Mouse (Mus musculus) hindbrain, embryonic 10.5 days (tissue): ENCODE data around the gene Tnfrsf13b. TPM values are rescaled to one million over a fixed set of nuclear protein-coding genes. Genes with fewer than 3 reads are reported as not detected.
A peak's percentile ranks its signal among the peaks of the same experiment; 100 is the strongest.
"Not testable (repeated sequence)": the region's sequence is repeated elsewhere in the genome, so short reads cannot be mapped to it uniquely, and the experiment has no call there.

ENCODE experiments used
- DNase-seq: peaks from one replicate; pipeline ENCODE4 v3.0.0-alpha.2; 2017; ENCODE audit warnings: low spot score
- H3K27ac ChIP-seq: fragments of 300-500 bp; sonication (generic); 2 replicates; pipeline ENCODE4 v1.5.1; 2016; ENCODE audit warnings: mild to moderate bottlenecking, moderate library complexity
- H3K27me3 ChIP-seq: fragments of 300-500 bp; sonication (generic); 2 replicates; pipeline ENCODE4 v1.6.1; 2016; ENCODE audit warnings: mild to moderate bottlenecking; ENCODE audit not compliant: poor library complexity, insufficient read depth, severe bottlenecking
- H3K36me3 ChIP-seq: fragments of 300-500 bp; sonication (generic); 2 replicates; pipeline ENCODE4 v1.6.1; 2016; ENCODE audit warnings: mild to moderate bottlenecking, moderate library complexity
- H3K4me1 ChIP-seq: fragments of 300-500 bp; sonication (generic); replicated peaks from 2 replicates; pipeline ENCODE4 v1.6.1; 2016; ENCODE audit warnings: mild to moderate bottlenecking
- H3K4me3 ChIP-seq: fragments of 300-500 bp; sonication (generic); 2 replicates; pipeline ENCODE4 v1.5.1; 2016; ENCODE audit warnings: mild to moderate bottlenecking, moderate library complexity
- H3K9me3 ChIP-seq: fragments of 300-500 bp; sonication (generic); 2 replicates; pipeline ENCODE4 v1.6.1; 2016; ENCODE audit warnings: mild to moderate bottlenecking, moderate library complexity
- WGBS: fragments of 180-500 bp; shearing (Covaris S2); methylation state at CpG from one replicate; pipeline ENCODE4 v1.1.7; 2016; 5-methylcytosine and 5-hydroxymethylcytosine counted together
- polyA plus RNA-seq: library from polyadenylated mRNA; unstranded; fragments of >200 nt; fragmentation: Nextera tagmentation; extraction: Ambion mirVana; gene quantifications from 2 replicates; pipeline ENCODE4 v1.2.1, GENCODE M21; 2016

The Tnfrsf13b gene
- polyA plus RNA-seq, 1 experiment from 2014 or later: 1.5 TPM

DNA sequence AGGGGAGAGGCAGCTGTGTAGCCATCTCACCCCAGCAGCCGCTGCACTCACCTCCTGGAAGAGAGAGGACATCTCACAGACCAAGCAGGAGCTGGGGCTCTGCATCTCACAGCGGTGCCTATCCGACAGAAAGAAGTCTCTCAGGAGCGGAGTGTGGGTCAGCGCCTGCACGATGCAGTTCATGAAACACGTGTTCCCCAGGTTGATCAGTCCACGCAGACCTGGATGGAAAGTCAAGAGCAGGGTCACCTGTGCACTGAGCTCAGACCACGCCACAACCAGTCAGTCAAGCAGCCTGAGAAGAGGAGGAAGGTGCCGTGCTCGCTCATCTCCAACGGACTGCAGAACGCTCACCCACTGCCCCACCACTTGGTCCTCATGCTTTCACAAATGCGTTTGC, 36.2 kb downstream of the Tnfrsf13b start:
- H3K36me3 ChIP-seq: peaks cover 100% of the 10 kb centered on the region

DNA sequence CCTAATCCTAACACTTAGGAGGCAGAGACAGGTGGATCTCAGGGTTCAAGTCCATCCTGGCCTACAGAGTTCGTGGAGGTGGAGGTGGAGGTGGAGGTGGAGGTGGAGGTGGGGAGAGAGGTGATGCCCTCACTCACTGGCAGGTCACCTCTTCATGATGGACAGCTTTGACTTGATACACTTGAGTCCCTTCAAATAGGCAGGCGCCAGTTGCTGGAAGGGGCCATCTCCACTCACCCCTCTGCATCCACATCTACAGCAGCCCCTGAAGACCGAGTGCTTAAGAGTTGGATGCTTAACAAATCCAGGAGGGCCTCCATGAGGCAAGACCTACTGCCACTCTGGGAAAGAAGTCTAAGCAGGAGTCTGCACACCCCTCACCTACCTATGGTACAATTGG, 36.8 kb downstream of the Tnfrsf13b start:
- Histone ChIP-seq H3K36me3 (peaks cover 100% of the 10 kb centered on the region), H3K27me3 (no peaks in the 10 kb centered on the region), H3K27ac (no peak overlapping the region), H3K4me3 (no peak overlapping the region), H3K9me3 (no peaks in the 10 kb centered on the region), H3K4me1 (no peaks in the 10 kb centered on the region)
- WGBS: 93% methylated on average over 3 of the region's 3 CpGs
- no peak for DNase-seq

More for the DNA sequence above, 36.2 kb downstream of the Tnfrsf13b start:
- Histone ChIP-seq H3K4me3 (no peak overlapping the region), H3K4me1 (no peaks in the 10 kb centered on the region), H3K27ac (no peak overlapping the region), H3K27me3 (no peaks in the 10 kb centered on the region), H3K9me3 (no peaks in the 10 kb centered on the region)
- 95% methylated on average over 14 of the region's 14 CpGs for WGBS
- DNase-seq: no peak

DNA sequence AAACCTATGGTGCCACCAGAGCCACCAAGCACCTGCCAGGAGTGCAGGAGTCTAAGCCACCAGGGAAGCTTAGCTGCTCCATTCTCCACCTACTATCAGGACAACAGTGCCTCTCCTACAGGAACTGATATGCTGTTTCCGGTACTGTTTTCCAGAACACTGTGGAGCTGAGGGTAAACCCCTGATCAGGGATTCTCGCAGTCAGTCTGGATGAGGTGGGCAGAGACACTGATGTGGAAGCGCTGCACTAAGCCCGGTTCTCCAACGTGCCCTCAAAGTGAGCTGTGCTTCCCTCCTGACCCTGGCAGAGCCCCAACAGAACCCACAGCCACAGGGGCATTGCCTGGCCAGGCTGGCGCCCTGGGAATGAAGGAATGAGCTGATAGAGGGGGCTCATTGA, 37.8 kb downstream of the Tnfrsf13b start:
- 96% methylated on average over 6 of the region's 6 CpGs for WGBS
- peaks cover 91% of the 10 kb centered on the region for H3K36me3 ChIP-seq
- no peak overlapping the region for H3K4me3 ChIP-seq
- H3K9me3 ChIP-seq: no peaks in the 10 kb centered on the region
- no peaks in the 10 kb centered on the region for H3K27me3 ChIP-seq
- peaks cover 3% of the 10 kb centered on the region; the same call in 1 of the 2 replicates for H3K4me1 ChIP-seq
- H3K27ac ChIP-seq: no peak overlapping the region
- DNase-seq: no peak

DNA sequence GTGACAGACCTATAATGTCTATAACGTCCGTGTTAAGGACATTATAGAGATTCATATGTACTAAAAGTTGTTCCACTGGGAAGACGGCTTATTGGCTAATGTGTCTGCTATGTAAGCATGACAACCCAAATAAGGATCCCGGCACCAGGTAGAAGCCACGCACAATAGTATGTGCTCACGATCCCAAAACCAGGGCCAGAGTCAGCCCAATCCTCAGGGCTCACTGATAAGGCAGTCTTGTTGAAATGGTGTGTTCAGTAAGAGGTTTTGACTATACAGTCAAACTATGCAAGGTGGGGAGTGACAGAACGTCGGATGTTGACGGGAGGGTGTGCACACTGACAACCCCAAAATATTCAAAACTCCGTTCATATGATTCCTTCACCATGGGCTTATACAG, 38.3 kb downstream of the Tnfrsf13b start:
- WGBS: 96% methylated on average over 10 of the region's 10 CpGs
- no peak overlapping the region for H3K27ac ChIP-seq

DNA sequence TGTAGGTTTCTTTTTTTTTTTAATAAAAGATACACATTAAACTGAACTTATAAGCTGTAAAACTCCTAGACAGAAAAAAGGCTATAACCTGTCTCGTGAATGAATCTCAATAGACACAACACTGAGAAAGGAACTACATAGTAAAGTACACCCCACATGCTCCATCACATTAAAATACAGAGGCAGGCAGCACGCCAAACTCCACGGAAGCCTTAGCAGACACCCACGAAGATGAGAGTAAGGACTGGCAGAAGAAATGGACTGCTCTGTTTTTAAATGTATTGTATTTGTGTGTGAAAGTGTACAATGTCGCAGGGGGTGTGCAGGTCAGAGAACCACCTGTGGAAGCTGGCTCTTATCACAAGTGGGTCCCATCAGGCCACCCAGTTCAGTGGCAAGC, 43.6 kb downstream of the Tnfrsf13b start:
- no peaks in the 10 kb centered on the region for H3K27me3 ChIP-seq
- H3K27ac ChIP-seq: no peak overlapping the region
- peaks cover 52% of the 10 kb centered on the region for H3K36me3 ChIP-seq
- peaks cover 23% of the 10 kb centered on the region for H3K4me1 ChIP-seq
- no peak overlapping the region for H3K4me3 ChIP-seq
- 96% methylated on average over 5 of the region's 5 CpGs for WGBS
- H3K9me3 ChIP-seq: no peaks in the 10 kb centered on the region
- no peak for DNase-seq

More for the DNA sequence above, 38.3 kb downstream of the Tnfrsf13b start:
- Histone ChIP-seq H3K36me3 (peaks cover 88% of the 10 kb centered on the region), H3K4me3 (no peak overlapping the region), H3K4me1 (peaks cover 3% of the 10 kb centered on the region; the same call in 1 of the 2 replicates), H3K9me3 (no peaks in the 10 kb centered on the region), H3K27me3 (no peaks in the 10 kb centered on the region)
- DNase-seq: no peak

DNA sequence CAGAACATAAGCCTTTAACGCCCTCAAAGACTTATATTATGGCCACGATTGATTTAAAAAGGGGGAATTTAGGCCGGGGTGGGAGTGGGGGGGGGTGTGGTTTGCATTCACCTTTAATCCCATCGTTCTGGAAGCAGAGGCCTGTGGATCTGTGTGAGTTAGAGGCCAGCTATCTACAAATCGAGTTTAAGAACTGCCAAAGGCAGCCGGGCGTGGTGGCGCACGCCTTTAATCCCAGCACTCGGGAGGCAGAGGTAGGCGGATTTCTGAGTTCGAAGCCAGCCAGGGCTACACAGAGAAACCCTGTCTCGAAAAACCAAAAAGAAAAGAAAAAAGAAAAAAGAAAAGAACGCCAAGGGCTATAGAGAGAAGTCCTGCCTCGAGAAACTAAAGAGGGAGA, 46.9 kb downstream of the Tnfrsf13b start:
- WGBS: 41% methylated on average over 15 of the region's 15 CpGs
- not testable (repeated sequence) for H3K27me3 ChIP-seq, DNase-seq, H3K9me3 ChIP-seq
- Histone ChIP-seq H3K4me3 (peak overlapping the region; percentile 96), H3K27ac (0 out of 2 replicates have a peak overlapping the region, but pooled peaks have one; percentile 100), H3K36me3 (peaks cover 20% of the 10 kb centered on the region), H3K4me1 (peaks cover 29% of the 10 kb centered on the region)

DNA sequence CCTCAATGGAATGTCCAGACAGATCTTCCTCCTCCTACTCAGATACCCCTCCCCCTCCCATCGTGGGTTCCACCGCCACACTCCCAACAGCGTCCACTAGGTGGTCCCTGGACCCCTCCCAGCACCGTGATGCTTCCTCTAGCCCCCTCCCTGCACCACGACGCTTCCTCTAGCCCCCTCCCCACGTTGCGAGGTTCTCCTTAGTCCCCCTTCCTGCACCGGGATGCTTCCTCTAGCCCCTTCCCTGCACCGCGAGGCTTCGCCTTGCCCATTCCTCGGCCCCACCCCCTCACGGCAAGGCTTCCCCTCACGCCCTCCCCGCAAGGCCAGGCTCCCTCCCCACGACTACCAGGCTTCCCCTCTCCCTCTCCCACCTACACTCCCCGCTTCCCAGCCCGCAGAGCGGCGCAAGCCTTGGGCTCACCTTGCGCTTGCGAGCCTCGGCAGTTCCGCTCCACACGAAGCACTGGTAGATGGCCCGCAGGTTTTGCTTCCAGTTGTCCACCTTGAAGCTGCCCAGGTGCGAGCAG, 47.8 kb downstream of the Tnfrsf13b start:
- H3K27ac ChIP-seq: peak overlapping the region; percentile 100
- H3K4me3 ChIP-seq: peak overlapping the region; percentile 96
- H3K4me1 ChIP-seq: peaks cover 26% of the 10 kb centered on the region
- no peaks in the 10 kb centered on the region for H3K9me3 ChIP-seq
- peak; percentile 87 for DNase-seq
- H3K36me3 ChIP-seq: peaks cover 20% of the 10 kb centered on the region
- no peaks in the 10 kb centered on the region for H3K27me3 ChIP-seq
- WGBS: under 1% methylated on average over 28 of the region's 28 CpGs

DNA sequence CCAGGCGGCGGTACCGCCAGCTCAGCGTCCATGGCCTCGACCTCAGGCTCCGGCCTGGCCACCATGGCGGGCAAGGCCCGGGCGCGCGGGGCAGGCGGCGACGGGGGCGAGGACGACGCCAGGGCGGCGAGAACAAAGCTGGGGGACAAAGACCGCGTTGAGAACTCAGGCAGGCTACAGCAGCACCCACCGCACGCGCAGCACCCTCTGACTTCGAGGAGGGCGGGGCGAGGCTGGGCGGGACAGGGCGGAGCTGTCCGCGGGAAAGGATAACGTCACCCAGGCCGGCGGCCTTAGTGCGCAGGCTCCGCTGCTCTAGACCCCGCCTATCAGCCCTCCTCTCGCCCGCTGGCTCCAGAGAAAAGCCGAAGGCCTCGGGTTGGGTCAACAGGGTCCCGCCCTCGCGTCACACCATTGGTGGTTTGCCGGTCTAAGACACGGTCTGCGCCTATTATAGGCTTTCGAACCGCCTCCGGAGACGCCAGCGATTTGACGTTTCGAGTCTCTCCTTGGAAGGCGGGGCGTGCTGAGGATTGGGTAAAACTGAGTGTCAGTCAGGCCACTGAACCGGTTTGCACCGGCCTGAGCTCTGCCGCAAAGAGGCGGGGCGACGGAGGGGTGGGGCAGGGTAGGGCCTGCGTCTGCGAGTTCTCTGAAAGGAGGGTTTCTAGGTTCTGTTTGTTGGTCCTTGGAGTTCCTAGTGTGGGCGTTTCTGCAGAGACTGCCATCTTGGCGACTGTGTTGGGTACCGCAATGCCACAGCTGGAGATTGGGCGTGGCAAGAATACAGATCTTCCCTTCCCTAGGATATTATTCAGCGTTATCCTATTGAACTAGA, 48.5 kb downstream of the Tnfrsf13b start, which contains the start of gene Usp22:
Gene Usp22 (minus strand): TSS at position 235 of the 838 bp plus-strand sequence.
- Histone ChIP-seq H3K9me3 (no peaks in the 10 kb centered on the region), H3K27me3 (no peaks in the 10 kb centered on the region), H3K36me3 (peaks cover 17% of the 10 kb centered on the region), H3K27ac (peak within 1 kb of the TSS; percentile 100), H3K4me3 (peak within 1 kb of the TSS; percentile 96), H3K4me1 (peaks cover 26% of the 10 kb centered on the region)
- under 1% methylated on average over 69 of the region's 69 CpGs for WGBS
- DNase-seq: peak; percentile 100

DNA sequence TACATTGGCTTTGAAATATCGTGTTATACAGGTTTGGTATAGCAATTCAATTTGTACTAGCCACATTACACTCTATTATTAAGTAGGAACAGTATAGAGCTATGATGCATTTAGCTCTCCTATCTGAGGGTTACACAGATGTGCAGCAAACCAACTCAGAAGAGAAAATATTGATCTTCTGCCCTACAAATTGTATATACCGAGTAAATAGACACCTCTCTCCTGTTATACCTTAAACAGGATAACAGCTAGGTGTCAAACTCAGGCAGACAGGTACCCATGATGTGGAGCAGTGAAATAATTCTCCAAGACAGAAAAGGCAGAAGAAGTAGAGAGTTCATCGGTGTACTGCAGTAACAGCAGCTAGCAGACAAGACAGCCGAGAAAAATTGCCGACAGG, 49.2 kb downstream of the Tnfrsf13b start:
- Histone ChIP-seq H3K27ac (peak overlapping the region; percentile 100), H3K4me1 (peaks cover 26% of the 10 kb centered on the region), H3K4me3 (peak overlapping the region; percentile 96), H3K36me3 (peaks cover 11% of the 10 kb centered on the region), H3K9me3 (no peaks in the 10 kb centered on the region), H3K27me3 (no peaks in the 10 kb centered on the region)
- no peak for DNase-seq
- WGBS: 73% methylated on average over 5 of the region's 5 CpGs

DNA sequence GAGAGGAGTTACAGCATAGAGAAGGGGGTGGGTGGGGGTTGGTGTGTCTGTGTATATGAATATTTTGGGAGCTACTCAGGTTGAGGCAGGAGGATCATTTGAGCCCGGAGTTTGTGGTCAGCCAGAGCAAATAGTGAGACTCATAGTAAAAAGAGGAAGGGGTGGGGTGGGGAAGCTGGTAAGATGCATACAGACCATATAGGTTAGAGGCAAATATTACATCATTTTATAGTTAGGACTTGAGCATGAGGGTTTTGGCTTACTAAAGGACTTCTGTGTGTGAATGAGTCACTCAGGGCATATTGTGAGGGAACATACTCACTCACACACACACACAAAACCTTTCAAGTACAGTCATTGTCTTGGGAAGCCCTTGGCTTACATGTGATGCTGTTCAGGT, 49.8 kb downstream of the Tnfrsf13b start:
- H3K36me3 ChIP-seq: peaks cover 11% of the 10 kb centered on the region
- WGBS: 92% methylated on average over 1 of the region's 1 CpGs
- no peak overlapping the region for H3K4me3 ChIP-seq
- peaks cover 26% of the 10 kb centered on the region for H3K4me1 ChIP-seq
- no peaks in the 10 kb centered on the region for H3K9me3 ChIP-seq
- H3K27me3 ChIP-seq: no peaks in the 10 kb centered on the region
- no peak for DNase-seq
- peak overlapping the region; percentile 100; the same call in 1 of the 2 replicates for H3K27ac ChIP-seq

DNA sequence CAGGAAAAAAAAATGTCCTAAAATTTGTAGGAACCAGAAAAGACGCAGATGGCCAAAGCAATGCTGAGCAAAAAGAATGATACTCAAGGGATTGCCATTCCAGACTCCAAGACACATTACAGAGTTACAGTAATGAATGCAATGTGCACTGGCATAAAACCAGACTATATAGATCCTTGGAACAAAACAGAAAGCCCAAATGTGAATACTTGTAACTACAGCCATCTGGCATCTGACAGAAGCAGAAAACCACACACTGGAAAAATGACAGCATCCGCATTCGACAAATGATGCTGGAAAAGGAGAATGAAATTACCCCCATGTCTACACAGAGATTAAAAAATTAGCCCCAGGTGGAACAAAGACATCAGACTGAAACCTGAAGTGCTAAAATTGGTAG, 53.8 kb downstream of the Tnfrsf13b start:
- WGBS: 95% methylated on average over 3 of the region's 3 CpGs
- Histone ChIP-seq H3K9me3 (no peaks in the 10 kb centered on the region), H3K4me3 (no peak overlapping the region), H3K4me1 (peaks cover 6% of the 10 kb centered on the region), H3K36me3 (no peaks in the 10 kb centered on the region), H3K27ac (no peak overlapping the region), H3K27me3 (no peaks in the 10 kb centered on the region)
- no peak for DNase-seq

DNA sequence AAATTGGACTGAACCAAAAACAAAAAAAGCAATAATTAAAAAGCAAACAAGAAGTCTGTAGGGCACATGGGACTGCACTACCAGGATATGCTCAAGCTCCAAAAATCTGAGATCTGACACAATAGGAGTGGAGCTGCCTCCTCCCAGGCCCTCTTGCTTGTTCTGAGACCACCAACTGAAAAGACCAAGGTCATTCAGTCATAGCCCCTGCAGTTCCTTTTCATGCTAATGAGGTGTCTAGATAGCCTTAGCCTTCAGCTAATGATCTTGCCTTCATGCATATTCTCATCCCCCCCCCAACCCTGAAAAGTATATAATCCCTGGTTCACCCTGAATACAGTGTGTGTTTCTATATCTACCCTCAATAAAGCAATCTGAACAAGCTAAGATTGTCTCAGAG, 55.1 kb downstream of the Tnfrsf13b start:
- Histone ChIP-seq H3K27ac (no peak overlapping the region), H3K4me1 (no peaks in the 10 kb centered on the region; the same call in 1 of the 2 replicates), H3K9me3 (no peaks in the 10 kb centered on the region), H3K27me3 (no peaks in the 10 kb centered on the region), H3K36me3 (no peaks in the 10 kb centered on the region), H3K4me3 (no peak overlapping the region)
- no peak for DNase-seq

DNA sequence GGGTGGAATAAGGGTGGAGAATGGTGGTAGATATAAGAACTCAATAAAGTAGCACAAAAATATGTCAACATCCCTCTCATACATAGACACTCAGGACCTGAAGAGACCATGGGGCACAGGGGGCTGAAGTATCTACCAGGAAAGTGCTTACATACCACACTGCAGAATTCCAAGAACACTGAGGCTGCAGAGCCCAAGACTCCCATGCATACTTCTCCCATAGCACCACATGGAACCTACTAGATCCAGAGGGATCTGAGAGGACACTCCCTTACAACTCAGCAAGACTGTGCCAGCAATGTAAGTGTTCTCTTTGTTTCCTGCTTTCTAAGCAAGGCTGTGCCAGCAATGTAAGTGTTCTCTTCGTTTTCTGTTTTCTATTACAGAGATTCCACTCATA, 57.3 kb downstream of the Tnfrsf13b start:
- WGBS: 80% methylated on average over 1 of the region's 1 CpGs
- Histone ChIP-seq H3K4me3 (no peak overlapping the region), H3K4me1 (no peaks in the 10 kb centered on the region; the same call in 1 of the 2 replicates), H3K9me3 (no peaks in the 10 kb centered on the region), H3K36me3 (no peaks in the 10 kb centered on the region), H3K27ac (no peak overlapping the region), H3K27me3 (no peaks in the 10 kb centered on the region)
- DNase-seq: no peak
